Comparison of ENCODE assay signal across 8 mouse cellular contexts in the genomic region with DNA sequence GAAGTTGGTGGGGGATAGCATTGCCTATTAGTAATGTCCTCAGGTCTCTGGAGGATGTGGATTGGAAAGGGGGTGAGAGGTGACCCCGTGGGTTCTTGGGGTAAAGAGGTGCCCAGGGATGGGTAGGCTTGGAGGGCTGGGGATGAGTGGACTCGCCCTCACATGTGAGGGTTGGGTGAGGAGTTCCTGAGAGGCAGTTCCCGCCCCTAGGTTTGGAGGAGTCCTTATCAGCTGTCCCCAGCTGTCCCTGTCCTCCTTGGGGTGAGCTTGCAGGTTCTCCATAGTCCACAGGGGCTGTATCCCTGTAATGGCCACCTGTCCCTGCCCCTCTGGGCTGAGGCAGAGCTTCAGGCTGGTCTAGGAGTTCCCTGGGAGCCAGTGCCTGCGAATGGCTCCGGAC. TPM values are rescaled to one million over a fixed set of nuclear protein-coding genes. Genes with fewer than 3 reads are reported as not detected.
A peak's percentile ranks its signal among the peaks of the same experiment; 100 is the strongest.
DNase-seq lines count a peak whose midpoint lies in the region; ATAC-seq and TF ChIP-seq lines count a peak whose summit lies in the region.

No protein-coding gene starts in this region.

- peak overlapping the region; percentile 70 for H3K4me2 ChIP-seq in lung, embryonic 15.5 days

- no peak for DNase-seq in lung, postnatal 25 days (ENCODE audit: low spot score)
- peak; percentile 91 for DNase-seq in liver
- DNase-seq in spleen, postnatal 4 days (ENCODE audit: low spot score in 2 of 2) = peak; percentile 81 to 85
- no peak for DNase-seq in gastrocnemius, adult 18-20 months (ENCODE audit: low spot score)
- DNase-seq in kidney, postnatal 10 days = no peak
- no peak for DNase-seq in adrenal gland, adult 8-10 months

- ATAC-seq in lung, embryonic 15.5 days (ENCODE audit: borderline replicate concordance, extremely low read depth, low FRiP score, low TSS enrichment) = no peak

- H3K4me1 ChIP-seq in lung, embryonic 15.5 days = peaks cover 57% of the 10 kb centered on the region
- peaks cover 11% of the 10 kb centered on the region for H3K4me1 ChIP-seq in embryonic fibroblast, embryonic 13.5 days (ENCODE audit: control insufficient read depth, insufficient read depth, low read length)

- no peaks in the 10 kb centered on the region for H3K9me3 ChIP-seq in lung, embryonic 15.5 days

- peak overlapping the region; percentile 90 for H3K4me3 ChIP-seq in lung, embryonic 15.5 days
- peak overlapping the region; percentile 92 for H3K4me3 ChIP-seq in embryonic fibroblast, embryonic 13.5 days (ENCODE audit: insufficient read depth, low read length)

- H3K9ac ChIP-seq in lung, embryonic 15.5 days = peak overlapping the region; percentile 96

- no peaks in the 10 kb centered on the region for H3K27me3 ChIP-seq in lung, embryonic 15.5 days

- TF ChIP-seq POLR2A in embryonic fibroblast, embryonic 13.5 days (IDR thresholded peaks at IDR 0.05; ENCODE audit: low read depth, low read length) = no peak

- no peak for TF ChIP-seq CTCF in embryonic fibroblast, embryonic 13.5 days (IDR thresholded peaks at IDR 0.05; ENCODE audit: borderline replicate concordance, insufficient read depth, low read length)

- H3K27ac ChIP-seq in lung, embryonic 15.5 days = no peak overlapping the region
- no peak overlapping the region for H3K27ac ChIP-seq in embryonic fibroblast, embryonic 13.5 days (ENCODE audit: insufficient read depth, low read length)

- 65% methylated on average over 5 of the region's 5 CpGs for WGBS in lung, embryonic 15.5 days

- peaks cover 24% of the 10 kb centered on the region for H3K36me3 ChIP-seq in lung, embryonic 15.5 days

RNA-seq across cellular contexts. Expression of a gene that starts 1.7 kb away (rescaled TPM):
- 1,102 and 1,152 TPM in 2 replicates for polyA plus RNA-seq in lung, embryonic 15.5 days (2015; fragmentation: Nextera tagmentation; extraction: Ambion mirVana)
- polyA plus RNA-seq in embryonic fibroblast, embryonic 13.5 days (2011; ENCODE audit: insufficient read length, low read depth, missing spikeins) = 766 and 774 TPM in 2 replicates
- total RNA-seq in gastrocnemius, adult 18-20 months (2021) = 100 to 1,000 TPM; 540 to 773 TPM
- total RNA-seq in adrenal gland, adult 8-10 months (2022) = 100 to 1,000 TPM; 578 to 598 (median 581) TPM

RNA-seq across cellular contexts. Expression of a gene that starts 10.5 kb away (rescaled TPM):
- polyA plus RNA-seq in lung, embryonic 15.5 days (2015; fragmentation: Nextera tagmentation; extraction: Ambion mirVana) = 0.05 and 0.10 TPM in 2 replicates
- polyA plus RNA-seq in embryonic fibroblast, embryonic 13.5 days (2011; ENCODE audit: insufficient read length, low read depth, missing spikeins) = 0.91 and 1.9 TPM in 2 replicates
- total RNA-seq in gastrocnemius, adult 18-20 months (2021) = under 1 TPM; 0.47 to 0.66 TPM
- 10 to 100 TPM in 2 of 4 experiments, 1 to 10 TPM in 2; 8.1 to 10.9 (median 10.3) TPM for total RNA-seq in adrenal gland, adult 8-10 months (2022)

RNA-seq across cellular contexts. Expression of a gene that starts 17.1 kb away (rescaled TPM):
- polyA plus RNA-seq in lung, embryonic 15.5 days (2015; fragmentation: Nextera tagmentation; extraction: Ambion mirVana) = 0.86 and 0.89 TPM in 2 replicates
- polyA plus RNA-seq in embryonic fibroblast, embryonic 13.5 days (2011; ENCODE audit: insufficient read length, low read depth, missing spikeins) = 0.65 TPM in 1 of 2 replicates, not detected in the other
- total RNA-seq in gastrocnemius, adult 18-20 months (2021) = 10 to 100 TPM in 1 of 2 experiments, 1 to 10 TPM in 1; 8.3 to 10.1 TPM
- total RNA-seq in adrenal gland, adult 8-10 months (2022) = 1 to 10 TPM; 1.2 to 2.2 (median 1.7) TPM

RNA-seq across cellular contexts. Expression of a gene that starts 24.0 kb away (rescaled TPM):
- 79.5 and 82.0 TPM in 2 replicates for polyA plus RNA-seq in lung, embryonic 15.5 days (2015; fragmentation: Nextera tagmentation; extraction: Ambion mirVana)
- polyA plus RNA-seq in embryonic fibroblast, embryonic 13.5 days (2011; ENCODE audit: insufficient read length, low read depth, missing spikeins) = 117 and 149 TPM in 2 replicates
- total RNA-seq in gastrocnemius, adult 18-20 months (2021) = 100 to 1,000 TPM; 388 to 419 TPM
- total RNA-seq in adrenal gland, adult 8-10 months (2022) = 10 to 100 TPM; 50.9 to 77.7 (median 69.2) TPM

RNA-seq across cellular contexts. Expression of a gene that starts 36.8 kb away (rescaled TPM):
- polyA plus RNA-seq in lung, embryonic 15.5 days (2015; fragmentation: Nextera tagmentation; extraction: Ambion mirVana) = 61.7 and 65.9 TPM in 2 replicates
- polyA plus RNA-seq in embryonic fibroblast, embryonic 13.5 days (2011; ENCODE audit: insufficient read length, low read depth, missing spikeins) = 15.5 and 16.0 TPM in 2 replicates
- 10 to 100 TPM; 19.1 to 19.7 TPM for total RNA-seq in gastrocnemius, adult 18-20 months (2021)
- total RNA-seq in adrenal gland, adult 8-10 months (2022) = 10 to 100 TPM; 37.8 to 41.6 (median 39.3) TPM

Comparison
In these comparisons a context has a peak if more than half of its experiments do, and no peak if none do; other contexts are left out.
1. DNase-seq: peak in liver (single experiment) and spleen, postnatal 4 days (2 of 2); none in lung, postnatal 25 days (single experiment), gastrocnemius, adult 18-20 months (single experiment), kidney, postnatal 10 days (single experiment) and adrenal gland, adult 8-10 months (single experiment).
2. RNA of a gene that starts 10.5 kb away (total RNA-seq): 8.1 to 10.9 TPM in adrenal gland, adult 8-10 months; 0.47 to 0.66 TPM in gastrocnemius, adult 18-20 months; every median in the first group is over 4 times any median in the second.